Mouse (Mus musculus) embryo, embryonic 11 days (tissue): ENCODE results near the gene P2ry12.
A peak's percentile ranks its signal among the peaks of the same experiment; 100 is the strongest.

Experiments used
- DNase-seq: peaks from one replicate; pipeline ENCODE4 v3.0.0-alpha.2; 2015

The P2ry12 gene

GRCm38 (mm10) chr3:59230912-59231311 is 31.8 kb downstream of the P2ry12 start:
- DNase-seq = no peak

- peak; percentile 26 for DNase-seq
Measured at GRCm38 (mm10) chr3:59228730-59229551, 33.7 kb downstream of the P2ry12 start.

GRCm38 (mm10) chr3:59227696-59228095 is 35.0 kb downstream of the P2ry12 start:
- DNase-seq = no peak

- no peak for DNase-seq
Measured at GRCm38 (mm10) chr3:59225411-59225810, 37.3 kb downstream of the P2ry12 start.

GRCm38 (mm10) chr3:59222303-59222702 is 40.4 kb downstream of the P2ry12 start:
- DNase-seq = no peak

GRCm38 (mm10) chr3:59219326-59219725 is 43.3 kb downstream of the P2ry12 start:
- DNase-seq = no peak

- DNase-seq = no peak
Measured at GRCm38 (mm10) chr3:59217211-59217610, 45.5 kb downstream of the P2ry12 start.

GRCm38 (mm10) chr3:59212404-59212803 is 50.3 kb downstream of the P2ry12 start:
- DNase-seq = no peak

GRCm38 (mm10) chr3:59211784-59212183 is 50.9 kb downstream of the P2ry12 start:
- no peak for DNase-seq

GRCm38 (mm10) chr3:59210727-59211126 is 51.9 kb downstream of the P2ry12 start, which contains the start of gene P2ry13:
P2ry13 (minus strand) TSS chr3:59210882.
- DNase-seq = no peak

- no peak for DNase-seq
Measured at GRCm38 (mm10) chr3:59210089-59210488, 52.6 kb downstream of the P2ry12 start.

- peak; percentile 82 for DNase-seq
Measured at GRCm38 (mm10) chr3:59208650-59209548, 53.8 kb downstream of the P2ry12 start.

GRCm38 (mm10) chr3:59205941-59206340 is 56.7 kb downstream of the P2ry12 start:
- DNase-seq = no peak

- no peak for DNase-seq
Measured at GRCm38 (mm10) chr3:59204719-59205503, 57.8 kb downstream of the P2ry12 start.

- DNase-seq = no peak
Measured at GRCm38 (mm10) chr3:59203802-59204520, 58.7 kb downstream of the P2ry12 start.

GRCm38 (mm10) chr3:59197329-59197948 is 65.2 kb downstream of the P2ry12 start:
- no peak for DNase-seq

- no peak for DNase-seq
Measured at GRCm38 (mm10) chr3:59194938-59195337, 67.7 kb downstream of the P2ry12 start, which contains the start of gene Gpr87. Gpr87 (minus strand) TSS chr3:59195104.

GRCm38 (mm10) chr3:59194099-59194498 is 68.6 kb downstream of the P2ry12 start:
- no peak for DNase-seq

GRCm38 (mm10) chr3:59191674-59192073 is 71.0 kb downstream of the P2ry12 start:
- no peak for DNase-seq

- no peak for DNase-seq
Measured at GRCm38 (mm10) chr3:59187336-59187735, 75.3 kb downstream of the P2ry12 start.

GRCm38 (mm10) chr3:59185662-59186061 is 77.0 kb downstream of the P2ry12 start:
- DNase-seq = no peak

- no peak for DNase-seq
Measured at GRCm38 (mm10) chr3:59182129-59182528, 80.5 kb downstream of the P2ry12 start.
